Mouse (Mus musculus) lung, adult 2 months (tissue): ENCODE results near the gene Txlna.

ENCODE experiments used
- CTCF ChIP-seq: fragments of 200-500 bp; IDR thresholded peaks from 2 replicates; pipeline ENCODE4 v1.5.1; 2011; ENCODE audit warnings: mild to moderate bottlenecking, low read length, control low read depth; ENCODE audit not compliant: insufficient read depth
- POLR2A ChIP-seq: fragments of 200-500 bp; IDR thresholded peaks from 2 replicates; pipeline ENCODE4 v1.6.1; 2011; ENCODE audit warnings: low read depth, mild to moderate bottlenecking, control low read depth, low read length, borderline replicate concordance; ENCODE audit errors: extremely low read depth

DNA sequence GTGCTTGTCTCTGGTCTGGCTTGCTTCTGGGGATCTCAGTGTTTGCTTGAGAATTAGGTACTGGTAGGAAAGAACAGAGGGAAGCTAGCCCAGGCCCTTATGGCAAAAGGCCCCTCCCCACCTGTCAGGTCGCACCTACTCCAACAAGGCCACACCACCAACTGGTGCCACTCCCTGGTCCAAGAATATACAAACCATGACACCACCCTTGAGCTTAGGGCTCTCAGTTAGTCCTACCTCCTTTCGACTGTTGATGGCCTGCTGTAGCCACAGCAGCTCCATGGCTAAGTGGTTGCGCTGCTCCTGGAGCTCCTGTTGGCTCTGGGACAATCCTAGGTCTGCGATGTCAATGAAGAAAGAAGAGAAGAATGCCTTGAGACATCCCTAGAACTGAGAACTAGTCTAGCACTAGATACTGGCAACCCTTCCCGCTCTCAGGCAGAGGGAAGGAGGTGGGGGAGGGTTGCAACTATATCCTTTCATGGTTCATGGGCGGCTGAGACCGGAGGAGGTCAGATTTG, 23.7 kb downstream of the Txlna start:
- TF ChIP-seq CTCF = no peak
- no peak for TF ChIP-seq POLR2A
